Comparison of ENCODE assay signal across 1 mouse cellular context in the genomic region with DNA sequence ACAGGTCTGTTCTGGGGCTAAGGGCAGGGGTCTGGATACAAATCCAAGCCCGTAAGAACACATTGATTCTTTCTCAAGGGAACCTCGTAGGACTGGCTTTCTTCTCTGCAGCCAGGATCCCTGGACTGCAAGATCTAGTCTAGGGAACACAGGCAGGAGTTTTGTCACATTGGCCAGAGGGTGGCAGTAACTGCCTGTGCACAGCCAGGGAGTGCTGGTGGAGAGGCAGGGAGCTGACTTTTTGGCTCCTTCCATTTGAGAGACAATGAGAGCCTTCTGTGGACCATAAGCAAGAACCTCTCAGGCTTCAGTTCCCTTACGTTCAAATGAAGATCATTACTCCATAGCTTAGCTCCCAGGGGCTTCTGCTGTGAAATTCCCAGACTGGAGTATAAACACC.
A peak's percentile ranks its signal among the peaks of the same experiment; 100 is the strongest.
TF ChIP-seq lines count a peak whose summit lies in the region.

No protein-coding gene starts in this region.

TF ChIP-seq in CH12.LX, 34 proteins besides CTCF, POLR2A, EP300 and RAD21:
- no peak for TF ChIP-seq RCOR1 (conservative IDR thresholded peaks at IDR 0.05; ENCODE audit: low read depth, low read length)
- no peak for TF ChIP-seq JUND (conservative IDR thresholded peaks at IDR 0.05; ENCODE audit: low read depth, low read length)
- peak; percentile 27; the same call in 1 of the 2 replicates for TF ChIP-seq ZC3H11A (IDR thresholded peaks at IDR 0.05; ENCODE audit: low read depth, low read length)
- TF ChIP-seq SMC3 (IDR thresholded peaks at IDR 0.05; ENCODE audit: low read depth, low read length) = peak; percentile 79
- TF ChIP-seq NRF1 (IDR thresholded peaks at IDR 0.05; ENCODE audit: low read depth, low read length) = no peak
